Mouse (Mus musculus) hindbrain, postnatal 0 days (tissue): Measurements from ENCODE around the gene Baz2b. TPM values are rescaled to one million over a fixed set of nuclear protein-coding genes. Genes with fewer than 3 reads are reported as not detected.

Experiments
- ATAC-seq: fragments of 200-750 bp; cut with Nextera tagmentation; 2 replicates; pipeline ENCODE4 v1.8.0; 2017; ENCODE audit warnings: mild to moderate bottlenecking, moderate TSS enrichment, moderate library complexity
- DNase-seq: peaks from one replicate; pipeline ENCODE4 v3.0.0-alpha.2; 2015; ENCODE audit warnings: low spot score
- H3K27ac ChIP-seq: fragments of 300-500 bp; sonication (generic); 2 replicates; pipeline ENCODE4 v1.5.1; 2014; ENCODE audit warnings: mild to moderate bottlenecking
- H3K27me3 ChIP-seq: fragments of 300-500 bp; sonication (generic); 2 replicates; pipeline ENCODE4 v1.6.1; 2014; ENCODE audit warnings: low read length, mixed read lengths; ENCODE audit not compliant: insufficient read depth
- H3K36me3 ChIP-seq: fragments of 300-500 bp; sonication (generic); 2 replicates; pipeline ENCODE4 v1.6.1; 2014; ENCODE audit warnings: low read length, mixed read lengths; ENCODE audit not compliant: insufficient read depth
- H3K4me1 ChIP-seq: fragments of 300-500 bp; sonication (generic); 2 replicates; pipeline ENCODE4 v1.6.1; 2014; ENCODE audit warnings: antibody characterized with exemption, low read length, mixed read lengths; ENCODE audit not compliant: insufficient read depth
- H3K4me2 ChIP-seq: fragments of 300-500 bp; sonication (generic); 2 replicates; pipeline ENCODE4 v1.6.1; 2014; ENCODE audit warnings: low read depth, mild to moderate bottlenecking, low read length, moderate library complexity, mixed read lengths
- H3K4me3 ChIP-seq: fragments of 300-500 bp; sonication (generic); 2 replicates; pipeline ENCODE4 v1.5.1; 2014; ENCODE audit warnings: low read length
- H3K9ac ChIP-seq: fragments of 300-500 bp; sonication (generic); replicated peaks from 2 replicates; pipeline ENCODE4 v1.6.1; 2014; ENCODE audit warnings: mild to moderate bottlenecking, low read length, moderate library complexity, mixed read lengths
- H3K9me3 ChIP-seq: fragments of 300-500 bp; sonication (generic); 2 replicates; pipeline ENCODE4 v1.6.1; 2016; ENCODE audit warnings: low read length, mixed read lengths
- CTCF ChIP-seq: IDR thresholded peaks from 2 replicates; pipeline ENCODE4 v1.5.1; 2016; ENCODE audit warnings: antibody characterized with exemption, control low read depth, low read depth
- WGBS: fragments of 180-500 bp; shearing (Covaris S2); extraction: QIAGEN DNeasy Blood & Tissue Kit; methylation state at CpG from one replicate; pipeline ENCODE4 v1.1.7; 2014; 5-methylcytosine and 5-hydroxymethylcytosine counted together
- polyA plus RNA-seq: library from polyadenylated mRNA; unstranded; fragments of >200 nt; fragmentation: Nextera tagmentation; extraction: Ambion mirVana; gene quantifications from 2 replicates; pipeline ENCODE4 v1.2.1, GENCODE M21; 2015
- total RNA-seq: library from RNA; depleted of rRNA; stranded (reverse); fragments of >200 nt; gene quantifications from 2 replicates; pipeline ENCODE4 v1.2.3, GENCODE M21; 2014

The Baz2b gene
- total and polyA plus RNA-seq, 2 experiments from 2014 or later: 62.3 to 71.3 TPM

DNA sequence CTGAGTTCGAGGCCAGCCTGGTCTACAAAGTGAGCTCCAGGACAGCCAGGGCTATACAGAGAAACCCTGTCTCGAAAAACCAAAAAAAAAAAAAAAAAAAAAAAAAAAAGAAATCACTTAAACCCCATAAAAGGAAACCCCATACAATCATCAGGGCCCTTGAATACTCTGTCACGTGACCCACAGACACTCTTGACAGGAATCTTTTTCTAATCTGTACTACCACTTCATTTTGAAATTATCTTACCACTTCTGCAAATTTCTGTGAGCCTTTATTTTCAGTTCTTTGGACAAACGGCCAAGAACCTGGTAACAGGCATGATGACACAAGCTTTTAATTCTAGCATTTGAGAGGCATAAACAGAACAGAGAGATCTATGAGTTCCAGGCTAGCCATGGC, 34.6 kb downstream of the Baz2b start:
- Histone ChIP-seq H3K4me3 (no peak overlapping the region), H3K27ac (no peak overlapping the region), H3K4me2 (no peak overlapping the region), H3K27me3 (no peaks in the 10 kb centered on the region), H3K4me1 (no peaks in the 10 kb centered on the region), H3K9me3 (no peaks in the 10 kb centered on the region), H3K9ac (no peak overlapping the region), H3K36me3 (no peaks in the 10 kb centered on the region)
- 91% methylated on average over 2 of the region's 4 CpGs for WGBS
- TF ChIP-seq CTCF: no peak
- no peak for ATAC-seq
- DNase-seq: no peak

DNA sequence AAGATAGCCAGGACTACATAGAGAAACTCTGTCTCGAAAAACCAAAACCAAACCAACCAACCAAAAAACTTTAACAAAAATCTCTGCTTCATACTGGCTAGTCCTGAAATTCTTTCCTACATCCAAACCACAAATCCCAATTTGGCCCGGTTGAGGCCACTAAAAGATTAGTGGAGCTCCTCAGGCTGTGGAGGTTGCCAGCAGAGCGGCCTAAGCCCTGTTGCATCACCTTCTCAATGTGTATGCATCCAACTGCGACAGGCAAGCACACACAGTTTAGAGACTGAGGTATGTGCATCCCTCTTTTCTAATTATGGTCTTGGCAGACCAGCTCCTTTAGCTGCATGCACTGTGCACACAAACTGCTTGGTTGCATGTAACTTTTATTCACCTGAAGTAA, 36.0 kb downstream of the Baz2b start:
- H3K27ac ChIP-seq: no peak overlapping the region
- H3K4me2 ChIP-seq: no peak overlapping the region
- H3K4me3 ChIP-seq: no peak overlapping the region
- ATAC-seq (no peak), DNase-seq (no peak)
- WGBS: 78% methylated on average over 4 of the region's 4 CpGs
- no peak overlapping the region for H3K9ac ChIP-seq
- no peaks in the 10 kb centered on the region for H3K36me3 ChIP-seq
- TF ChIP-seq CTCF: no peak
- no peaks in the 10 kb centered on the region for H3K4me1 ChIP-seq
- H3K9me3 ChIP-seq: no peaks in the 10 kb centered on the region
- H3K27me3 ChIP-seq: no peaks in the 10 kb centered on the region

DNA sequence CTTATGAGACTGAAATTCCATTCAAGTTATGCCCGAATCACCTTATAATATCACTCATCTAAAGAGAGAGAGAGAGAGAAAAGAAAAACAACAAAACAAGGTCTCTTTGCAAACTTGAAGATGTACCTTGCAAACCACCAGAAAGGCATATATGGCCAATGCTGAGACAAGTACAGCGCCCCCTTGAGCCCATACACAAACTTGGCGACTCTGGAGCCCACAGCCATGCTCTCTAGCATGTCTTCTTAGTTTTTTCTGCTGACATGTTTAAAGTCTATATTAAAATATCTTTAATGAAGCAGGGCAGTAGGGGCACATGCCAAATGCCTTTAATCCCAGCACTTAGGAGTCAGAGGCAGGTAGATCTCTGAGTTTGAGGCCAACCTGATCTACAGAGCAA, 36.4 kb downstream of the Baz2b start:
- Histone ChIP-seq H3K27ac (no peak overlapping the region), H3K4me1 (no peaks in the 10 kb centered on the region), H3K27me3 (no peaks in the 10 kb centered on the region), H3K9ac (no peak overlapping the region), H3K36me3 (no peaks in the 10 kb centered on the region), H3K4me3 (no peak overlapping the region), H3K4me2 (no peak overlapping the region), H3K9me3 (no peaks in the 10 kb centered on the region)
- ATAC-seq (no peak), DNase-seq (no peak)
- 65% methylated on average over 3 of the region's 3 CpGs for WGBS
- TF ChIP-seq CTCF: peak; percentile 16; the same call in 1 of the 2 replicates

DNA sequence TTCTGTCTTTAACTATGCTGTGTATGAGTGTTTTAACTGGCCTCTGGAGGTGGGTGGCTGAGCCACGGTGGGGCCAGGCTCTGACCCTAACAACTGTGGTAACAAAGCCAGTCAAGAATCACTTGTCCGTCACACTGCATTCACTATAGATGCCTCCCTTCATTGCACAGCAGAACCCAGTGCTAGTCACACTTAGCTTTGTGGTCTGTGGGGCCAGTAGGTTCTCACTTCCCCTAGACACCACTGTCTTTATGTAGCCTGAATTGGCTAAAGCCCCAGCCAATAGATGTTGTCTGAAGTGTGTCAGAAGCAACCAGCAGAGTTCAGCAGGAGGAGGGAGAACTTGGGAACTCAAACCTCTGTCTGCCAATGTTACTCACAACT, 37.1 kb downstream of the Baz2b start:
- H3K9me3 ChIP-seq: no peaks in the 10 kb centered on the region
- TF ChIP-seq CTCF: no peak
- DNase-seq (no peak), ATAC-seq (no peak)
- no peaks in the 10 kb centered on the region for H3K27me3 ChIP-seq
- no peak overlapping the region for H3K4me3 ChIP-seq
- H3K36me3 ChIP-seq: no peaks in the 10 kb centered on the region
- no peak overlapping the region for H3K9ac ChIP-seq
- WGBS: 24% methylated on average over 2 of the region's 2 CpGs
- H3K27ac ChIP-seq: no peak overlapping the region
- H3K4me1 ChIP-seq: no peaks in the 10 kb centered on the region
- no peak overlapping the region for H3K4me2 ChIP-seq

DNA sequence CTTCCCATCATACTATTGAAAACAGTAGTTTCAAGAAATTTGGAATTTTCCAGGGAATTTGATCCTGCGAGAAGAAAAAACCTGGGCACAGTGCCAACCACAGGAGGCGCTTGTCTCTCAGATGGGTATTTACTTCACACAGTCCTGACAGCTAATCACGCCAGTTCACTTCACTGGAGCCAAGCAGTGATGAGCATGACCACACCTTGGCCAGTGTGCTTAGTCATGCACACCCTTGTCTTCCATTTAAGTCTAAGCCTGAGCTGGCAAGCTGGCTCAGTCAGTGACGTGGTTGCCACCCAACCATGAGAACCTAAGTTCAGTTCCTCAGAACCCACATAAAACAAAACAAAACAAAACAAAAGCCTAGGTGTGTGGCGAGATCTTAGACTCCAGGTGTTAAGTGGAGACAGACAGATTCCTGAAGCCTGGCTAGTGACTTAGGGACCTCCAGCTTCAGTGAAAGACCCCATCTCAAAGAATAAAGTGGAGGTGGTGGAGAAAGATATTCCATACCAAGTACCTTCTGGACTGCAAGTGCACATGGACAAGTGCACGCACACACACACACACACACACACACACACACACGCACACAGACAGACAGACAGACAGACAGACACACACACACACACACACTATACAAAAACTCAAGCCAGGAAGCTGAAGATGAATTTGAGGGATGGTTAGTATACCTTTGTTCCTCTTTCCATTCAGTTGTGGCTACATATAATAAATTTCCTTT, 37.7 kb downstream of the Baz2b start:
- Histone ChIP-seq H3K4me1 (no peaks in the 10 kb centered on the region), H3K27me3 (no peaks in the 10 kb centered on the region), H3K27ac (no peak overlapping the region), H3K4me3 (no peak overlapping the region), H3K9ac (no peak overlapping the region), H3K36me3 (no peaks in the 10 kb centered on the region), H3K9me3 (no peaks in the 10 kb centered on the region), H3K4me2 (no peak overlapping the region)
- ATAC-seq (0 out of 2 replicates have a peak, but pooled peaks have one; percentile 74), DNase-seq (peak; percentile 51)
- no peak; the same call in 1 of the 2 replicates for TF ChIP-seq CTCF
- 58% methylated on average over 7 of the region's 7 CpGs for WGBS

DNA sequence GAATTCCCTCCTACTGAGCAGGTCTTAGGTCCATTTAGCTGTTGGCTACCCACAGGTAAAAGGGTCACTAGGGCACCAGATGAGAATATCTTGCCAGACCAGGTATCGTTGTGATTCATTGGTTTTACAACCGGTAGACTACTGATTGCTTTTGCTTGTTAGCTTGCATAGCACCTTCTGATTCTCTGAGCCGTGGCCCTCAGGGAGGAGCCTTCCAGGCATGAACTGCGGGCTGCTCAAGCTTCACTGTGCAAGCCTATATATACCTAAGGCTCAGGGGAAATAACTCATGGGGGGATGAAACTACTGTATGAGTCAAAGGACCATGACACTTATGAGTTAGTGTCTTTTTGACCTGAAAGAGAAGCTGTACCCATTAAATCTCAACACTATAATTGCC, 42.8 kb downstream of the Baz2b start:
- no peaks in the 10 kb centered on the region for H3K9me3 ChIP-seq
- no peak for TF ChIP-seq CTCF
- no peaks in the 10 kb centered on the region for H3K4me1 ChIP-seq
- no peaks in the 10 kb centered on the region for H3K27me3 ChIP-seq
- ATAC-seq (no peak), DNase-seq (no peak)
- H3K27ac ChIP-seq: no peak overlapping the region
- H3K4me3 ChIP-seq: no peak overlapping the region
- H3K36me3 ChIP-seq: no peaks in the 10 kb centered on the region
- H3K4me2 ChIP-seq: no peak overlapping the region
- H3K9ac ChIP-seq: no peak overlapping the region
- WGBS: 94% methylated on average over 4 of the region's 4 CpGs

DNA sequence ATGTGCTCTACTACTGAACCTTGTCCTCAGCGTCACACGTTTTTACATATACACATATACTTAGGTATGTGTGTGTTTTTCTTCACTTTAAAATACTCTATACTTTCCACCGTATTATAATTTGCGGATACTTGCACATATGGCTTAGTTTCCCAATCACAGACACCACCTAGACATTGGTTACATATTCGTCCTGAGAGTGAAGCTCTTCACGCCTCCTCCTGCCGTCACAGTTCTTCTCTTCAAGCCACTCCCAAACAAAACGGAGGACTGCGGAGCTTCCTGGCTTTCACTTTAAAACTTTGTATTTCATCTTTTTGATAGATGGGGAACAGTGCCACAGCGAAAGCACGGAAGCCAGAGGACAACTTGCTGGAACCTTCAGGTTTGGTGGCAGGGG, 44.0 kb downstream of the Baz2b start:
- 93% methylated on average over 11 of the region's 11 CpGs for WGBS
- no peak for ATAC-seq

More for the DNA sequence above, 44.0 kb downstream of the Baz2b start:
- no peaks in the 10 kb centered on the region for H3K36me3 ChIP-seq
- TF ChIP-seq CTCF: no peak
- H3K9me3 ChIP-seq: no peaks in the 10 kb centered on the region
- no peaks in the 10 kb centered on the region for H3K27me3 ChIP-seq
- no peak overlapping the region for H3K4me3 ChIP-seq
- no peak overlapping the region for H3K9ac ChIP-seq
- H3K27ac ChIP-seq: no peak overlapping the region
- H3K4me1 ChIP-seq: no peaks in the 10 kb centered on the region
- no peak for DNase-seq
- H3K4me2 ChIP-seq: no peak overlapping the region
